ENCODE assay signal across 9 mouse cellular contexts in the genomic region with DNA sequence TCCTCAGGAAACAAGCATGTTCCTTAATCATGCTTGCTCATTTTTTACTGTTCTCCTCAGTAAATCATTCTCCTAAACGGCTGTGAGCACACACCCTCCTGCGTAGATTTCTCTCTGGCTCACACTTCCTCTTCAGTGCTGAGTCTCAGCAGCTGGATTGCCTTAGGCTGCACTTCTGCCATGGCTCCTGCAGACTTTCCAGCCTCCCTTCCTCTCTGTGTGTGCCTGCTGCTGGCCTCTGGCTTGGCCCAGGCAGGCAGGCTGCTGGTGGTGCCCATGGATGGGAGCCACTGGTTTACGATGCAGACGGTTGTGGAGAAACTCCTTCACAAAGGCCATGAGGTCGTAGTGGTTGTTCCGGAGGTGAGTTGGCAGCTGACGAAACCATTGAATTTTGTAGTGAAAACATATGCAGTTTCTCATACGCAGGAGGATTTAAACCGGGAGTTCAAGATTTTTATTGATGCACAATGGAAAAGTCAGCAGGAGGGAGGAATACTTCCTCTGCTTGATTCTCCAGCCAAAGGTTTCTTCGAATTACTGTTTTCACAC. TPM values are rescaled to one million over a fixed set of nuclear protein-coding genes. Genes with fewer than 3 reads are reported as not detected.
DNase-seq lines count a peak whose midpoint lies in the region; ATAC-seq lines count a peak whose summit lies in the region.
"Had no signal": no experiment of that assay in that cellular context is flagged by ENCODE, and none has a peak within 500 bp of the region (broad histone marks: within the 10 kb centered on the region; RNA-seq: fewer than 3 reads in every experiment).

A gene (plus strand): TSS at position 122 of the 552 bp plus-strand sequence.

- no peak within 1 kb of the TSS for H3K4me3 ChIP-seq in hindbrain, embryonic 10.5 days
- no peak within 1 kb of the TSS for H3K4me3 ChIP-seq in hindbrain, embryonic 14.5 days (replicated peaks; ENCODE audit: low read length)
- peak within 1 kb of the TSS; percentile 26 for H3K4me3 ChIP-seq in brown adipose tissue, adult 24 weeks (ENCODE audit: insufficient read depth, low read depth, low read length)
- H3K4me3 ChIP-seq in liver, embryonic 15.5 days (replicated peaks): peak within 1 kb of the TSS; percentile 20; the same call in 1 of the 2 replicates
- H3K4me3 ChIP-seq in stomach, embryonic 14.5 days (ENCODE audit: low read depth, low read length): peak within 1 kb of the TSS; percentile 8; the same call in 1 of the 2 replicates
- H3K4me3 ChIP-seq in hindbrain, embryonic 12.5 days: no peak within 1 kb of the TSS
- H3K4me3 ChIP-seq: midbrain, embryonic 12.5 days had no signal

- peak; percentile 8 for DNase-seq in hindbrain, embryonic 10.5 days (ENCODE audit: low spot score)
- no peak for DNase-seq in hindbrain, embryonic 14.5 days (ENCODE audit: low spot score)
- peak; percentile 24 for DNase-seq in hindlimb bud, embryonic 11.5 days (ENCODE audit: extremely low spot score, low read depth, low spot score)
- no peak for DNase-seq in right cerebral cortex, adult 2 months (ENCODE audit: low spot score in 2 of 2)

- no peak for ATAC-seq in hindbrain, embryonic 14.5 days (ENCODE audit: low FRiP score)
- ATAC-seq in liver, embryonic 15.5 days (ENCODE audit: insufficient read depth): peak; percentile 37; the same call in 1 of the 2 replicates
- 0 out of 2 replicates have a peak, but pooled peaks have one; percentile 58 for ATAC-seq in stomach, embryonic 14.5 days (ENCODE audit: insufficient number of reproducible peaks, insufficient read depth, low FRiP score, low read depth)
- no peak for ATAC-seq in hindbrain, embryonic 12.5 days (ENCODE audit: low FRiP score)

- H3K9me3 ChIP-seq in hindbrain, embryonic 10.5 days: no peaks in the 10 kb centered on the region
- no peaks in the 10 kb centered on the region for H3K9me3 ChIP-seq in hindbrain, embryonic 14.5 days (ENCODE audit: control insufficient read depth, low read length)
- no peaks in the 10 kb centered on the region for H3K9me3 ChIP-seq in liver, embryonic 15.5 days (replicated peaks)
- H3K9me3 ChIP-seq in stomach, embryonic 14.5 days (ENCODE audit: control insufficient read depth, low read depth, low read length): no peaks in the 10 kb centered on the region
- no peaks in the 10 kb centered on the region for H3K9me3 ChIP-seq in hindbrain, embryonic 12.5 days (replicated peaks)
- H3K9me3 ChIP-seq: midbrain, embryonic 12.5 days had no signal

- no peak within 1 kb of the TSS for H3K9ac ChIP-seq in hindbrain, embryonic 14.5 days
- H3K9ac ChIP-seq in liver, embryonic 15.5 days: no peak within 1 kb of the TSS
- H3K9ac ChIP-seq in stomach, embryonic 14.5 days (replicated peaks; ENCODE audit: low read depth, low read length): no peak within 1 kb of the TSS
- H3K9ac ChIP-seq in hindbrain, embryonic 12.5 days: no peak within 1 kb of the TSS
- H3K9ac ChIP-seq: midbrain, embryonic 12.5 days had no signal

- no peaks in the 10 kb centered on the region for H3K4me1 ChIP-seq in hindbrain, embryonic 10.5 days (replicated peaks)
- no peaks in the 10 kb centered on the region for H3K4me1 ChIP-seq in hindbrain, embryonic 14.5 days (replicated peaks; ENCODE audit: control insufficient read depth, insufficient read depth, low read length)
- 0 out of 2 replicates have a peak, but pooled peaks cover 2% of the 10 kb centered on the region for H3K4me1 ChIP-seq in brown adipose tissue, adult 24 weeks (ENCODE audit: control insufficient read depth, insufficient read depth, insufficient read length, low read length)
- H3K4me1 ChIP-seq in liver, embryonic 15.5 days (replicated peaks): no peaks in the 10 kb centered on the region
- 0 out of 2 replicates have a peak, but pooled peaks cover 5% of the 10 kb centered on the region for H3K4me1 ChIP-seq in stomach, embryonic 14.5 days (ENCODE audit: control insufficient read depth, insufficient read depth, low read length)
- no peaks in the 10 kb centered on the region for H3K4me1 ChIP-seq in hindbrain, embryonic 12.5 days
- H3K4me1 ChIP-seq: midbrain, embryonic 12.5 days had no signal

- 69% methylated on average over 10 of the region's 10 CpGs for WGBS in hindbrain, embryonic 10.5 days
- WGBS in hindbrain, embryonic 14.5 days: 72% methylated on average over 10 of the region's 10 CpGs
- WGBS in liver, embryonic 15.5 days (ENCODE audit: insufficient replicate concordance): 29% methylated on average over 10 of the region's 10 CpGs
- 30% methylated on average over 10 of the region's 10 CpGs for WGBS in stomach, embryonic 14.5 days
- WGBS in hindbrain, embryonic 12.5 days: 64% methylated on average over 10 of the region's 10 CpGs

- H3K36me3 ChIP-seq in hindbrain, embryonic 10.5 days: no peaks in the 10 kb centered on the region
- H3K36me3 ChIP-seq in hindbrain, embryonic 14.5 days (replicated peaks; ENCODE audit: control insufficient read depth, insufficient read depth): no peaks in the 10 kb centered on the region
- H3K36me3 ChIP-seq in liver, embryonic 15.5 days (replicated peaks): no peaks in the 10 kb centered on the region
- H3K36me3 ChIP-seq in stomach, embryonic 14.5 days (ENCODE audit: control insufficient read depth, insufficient read depth, low read length): no peaks in the 10 kb centered on the region
- H3K36me3 ChIP-seq in hindbrain, embryonic 12.5 days: no peaks in the 10 kb centered on the region
- H3K36me3 ChIP-seq: midbrain, embryonic 12.5 days had no signal

- H3K27me3 ChIP-seq in hindbrain, embryonic 10.5 days (ENCODE audit: insufficient read depth, poor library complexity, severe bottlenecking): no peaks in the 10 kb centered on the region
- no peaks in the 10 kb centered on the region for H3K27me3 ChIP-seq in hindbrain, embryonic 14.5 days (ENCODE audit: control insufficient read depth, insufficient read depth, low read length)
- no peaks in the 10 kb centered on the region for H3K27me3 ChIP-seq in liver, embryonic 15.5 days
- H3K27me3 ChIP-seq in stomach, embryonic 14.5 days (ENCODE audit: control insufficient read depth, insufficient read depth, low read length): no peaks in the 10 kb centered on the region
- no peaks in the 10 kb centered on the region for H3K27me3 ChIP-seq in hindbrain, embryonic 12.5 days
- H3K27me3 ChIP-seq: midbrain, embryonic 12.5 days had no signal

- peak within 1 kb of the TSS; percentile 35; the same call in 1 of the 2 replicates for H3K27ac ChIP-seq in hindbrain, embryonic 10.5 days
- H3K27ac ChIP-seq in hindbrain, embryonic 14.5 days: no peak within 1 kb of the TSS
- H3K27ac ChIP-seq in brown adipose tissue, adult 24 weeks (replicated peaks; ENCODE audit: low read depth, low read length): peak within 1 kb of the TSS; percentile 5; the same call in 1 of the 2 replicates
- peak within 1 kb of the TSS; percentile 46 for H3K27ac ChIP-seq in liver, embryonic 15.5 days (replicated peaks)
- peak within 1 kb of the TSS; percentile 87 for H3K27ac ChIP-seq in stomach, embryonic 14.5 days (ENCODE audit: low read length)
- no peak within 1 kb of the TSS for H3K27ac ChIP-seq in hindbrain, embryonic 12.5 days
- H3K27ac ChIP-seq: midbrain, embryonic 12.5 days had no signal

- no peak within 1 kb of the TSS for H3K4me2 ChIP-seq in hindbrain, embryonic 14.5 days (replicated peaks)
- H3K4me2 ChIP-seq in liver, embryonic 15.5 days: no peak within 1 kb of the TSS; the same call in none of the 2 replicates
- H3K4me2 ChIP-seq in stomach, embryonic 14.5 days (replicated peaks; ENCODE audit: low read depth, low read length): peak within 1 kb of the TSS; percentile 32
- no peak within 1 kb of the TSS for H3K4me2 ChIP-seq in hindbrain, embryonic 12.5 days (replicated peaks)
- H3K4me2 ChIP-seq: midbrain, embryonic 12.5 days had no signal

RNA-seq across cellular contexts. Expression of the gene that starts here (rescaled TPM):
- polyA plus RNA-seq in hindbrain, embryonic 10.5 days (2016; fragmentation: Nextera tagmentation; extraction: Ambion mirVana): 0.61 and 1.1 TPM in 2 replicates
- polyA plus RNA-seq in hindbrain, embryonic 14.5 days (2014; fragmentation: Nextera tagmentation; extraction: Ambion mirVana): 1.3 and 1.5 TPM in 2 replicates
- polyA plus RNA-seq in brown adipose tissue, adult 24 weeks (2012; ENCODE audit: insufficient read depth, insufficient read length, missing spikeins): 1.5 and 2.2 TPM in 2 replicates
- polyA plus RNA-seq in liver, embryonic 15.5 days (2015; fragmentation: Nextera tagmentation; extraction: Ambion mirVana): 2.8 and 3.1 TPM in 2 replicates
- 3.0 and 4.7 TPM in 2 replicates for polyA plus RNA-seq in stomach, embryonic 14.5 days (2014; fragmentation: Nextera tagmentation; extraction: Ambion mirVana)
- 0.80 and 1.4 TPM in 2 replicates for polyA plus RNA-seq in hindbrain, embryonic 12.5 days (2016; fragmentation: Nextera tagmentation; extraction: Ambion mirVana)

Comparison
In these comparisons a context has a peak if more than half of its experiments do, and no peak if none do; other contexts are left out.
1. DNase-seq: peak in hindbrain, embryonic 10.5 days (single experiment) and hindlimb bud, embryonic 11.5 days (single experiment); none in hindbrain, embryonic 14.5 days (single experiment) and right cerebral cortex, adult 2 months (0 of 2).
2. H3K27ac ChIP-seq: peak in hindbrain, embryonic 10.5 days (single experiment), brown adipose tissue, adult 24 weeks (single experiment), liver, embryonic 15.5 days (single experiment) and stomach, embryonic 14.5 days (single experiment); none in hindbrain, embryonic 14.5 days (single experiment) and hindbrain, embryonic 12.5 days (single experiment).
3. H3K4me3 ChIP-seq: peak in brown adipose tissue, adult 24 weeks (single experiment), liver, embryonic 15.5 days (single experiment) and stomach, embryonic 14.5 days (single experiment); none in hindbrain, embryonic 10.5 days (single experiment), hindbrain, embryonic 14.5 days (single experiment) and hindbrain, embryonic 12.5 days (single experiment).
4. ATAC-seq: peak in liver, embryonic 15.5 days (single experiment) and stomach, embryonic 14.5 days (single experiment); none in hindbrain, embryonic 14.5 days (single experiment) and hindbrain, embryonic 12.5 days (single experiment).